Mouse (Mus musculus) neutrophil, adult 65 days (primary cell): ENCODE measurements around the gene Olfr1166. TPM values are rescaled to one million over a fixed set of nuclear protein-coding genes. Genes with fewer than 3 reads are reported as not detected.

Source experiments
- total RNA-seq: library from RNA; stranded (reverse); gene quantifications from 2 replicates; pipeline ENCODE4 v1.2.4, GENCODE M21; 2023

The Olfr1166 gene
- not detected in 2 replicates for total RNA-seq

DNA sequence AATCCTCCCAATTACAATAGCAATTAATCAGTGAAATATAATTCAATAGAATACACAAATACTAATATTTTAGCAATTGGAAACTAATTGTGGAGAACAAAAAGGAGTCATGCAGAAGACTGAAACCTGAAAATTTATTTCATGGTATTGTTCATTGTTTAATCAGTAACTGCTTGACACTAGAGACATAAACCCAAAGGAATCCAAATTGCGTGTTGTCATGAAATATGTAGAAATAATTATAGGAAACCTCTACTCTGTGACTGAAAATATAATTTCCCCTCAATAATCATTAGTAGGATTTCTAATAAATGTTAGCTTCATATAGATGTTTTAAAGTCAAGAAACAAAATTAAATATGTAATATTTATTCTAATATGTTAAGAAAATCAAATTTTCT, at the start of gene Olfr1166:
TSS of gene Olfr1166 (minus strand) at position 101 of the 400 bp plus-strand sequence.

DNA sequence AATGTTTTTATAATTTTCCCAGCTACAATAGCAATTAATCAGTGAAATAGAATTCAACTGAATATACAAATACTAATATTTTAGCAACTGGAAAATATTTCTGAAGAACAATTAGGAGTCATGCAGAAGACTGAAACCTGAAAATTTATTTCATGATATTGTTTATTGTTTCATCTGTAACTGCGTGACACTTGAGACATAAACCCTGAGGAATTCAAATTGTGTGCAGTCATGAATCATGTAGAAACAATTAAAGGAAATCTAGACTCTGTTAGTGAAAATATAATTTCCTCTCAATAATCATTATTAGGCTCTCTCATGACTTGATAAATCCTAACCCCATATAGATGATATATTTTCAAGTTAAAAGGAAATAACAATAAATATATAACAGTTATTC, 27.0 kb upstream of the Olfr1166 start, which contains the start of gene Olfr1167:
TSS of gene Olfr1167 (minus strand) at position 101 of the 400 bp plus-strand sequence.

DNA sequence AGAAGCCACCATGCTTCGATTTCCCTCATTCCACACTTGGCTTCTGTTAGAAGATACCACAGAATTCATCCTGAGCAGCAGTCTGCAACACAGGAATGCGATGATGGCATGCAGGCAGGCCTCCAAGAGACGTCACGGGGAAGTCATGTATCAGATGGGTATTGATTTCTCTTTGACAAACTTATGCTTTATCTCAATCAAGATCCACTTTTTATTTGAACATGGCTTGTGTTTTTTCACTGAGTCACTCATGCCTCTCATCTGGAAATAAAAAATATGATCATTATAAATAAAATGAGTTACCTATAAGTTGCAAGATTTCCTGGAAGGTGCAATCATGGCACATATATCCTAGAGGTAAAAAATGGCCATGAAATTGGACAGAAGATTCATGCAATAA, 34.2 kb downstream of the Olfr1166 start, which contains the start of gene Olfr1164:
TSS of gene Olfr1164 (minus strand) at position 101 of the 400 bp plus-strand sequence.

Other genes with a start within 250 kb of the Olfr1166 start
- not detected in 2 replicates for gene Olfr1153, start 233.3 kb downstream of the Olfr1166 start, total RNA-seq
- not detected in 2 replicates for gene Olfr1154, start 223.1 kb downstream of the Olfr1166 start, total RNA-seq
- gene Olfr1155, start 183.1 kb downstream of the Olfr1166 start, total RNA-seq = not detected in 2 replicates
- not detected in 2 replicates for gene Olfr1156, start 175.2 kb downstream of the Olfr1166 start, total RNA-seq
- gene Olfr1157, start 160.0 kb downstream of the Olfr1166 start, total RNA-seq = not detected in 2 replicates
- gene Olfr74, start 153.6 kb downstream of the Olfr1166 start, total RNA-seq = not detected in 2 replicates
- gene Olfr1158, start 138.2 kb downstream of the Olfr1166 start, total RNA-seq = not detected in 2 replicates
- gene Olfr1160, start 120.0 kb downstream of the Olfr1166 start, total RNA-seq = not detected in 2 replicates
- gene Olfr1161, start 105.5 kb downstream of the Olfr1166 start, total RNA-seq = not detected in 2 replicates
- not detected in 2 replicates for gene Olfr73, start 90.6 kb downstream of the Olfr1166 start, total RNA-seq
- gene Olfr1162, start 77.1 kb downstream of the Olfr1166 start, total RNA-seq = not detected in 2 replicates
- not detected in 2 replicates for gene Olfr1163, start 56.4 kb downstream of the Olfr1166 start, total RNA-seq
- not detected in 2 replicates for gene Olfr1164, start 34.3 kb downstream of the Olfr1166 start, total RNA-seq
- gene Olfr1167, start 26.9 kb upstream of the Olfr1166 start, total RNA-seq = not detected in 2 replicates
- not detected in 2 replicates for gene Olfr1168, start 53.6 kb upstream of the Olfr1166 start, total RNA-seq
- gene Olfr1170, start 100.1 kb upstream of the Olfr1166 start, total RNA-seq = not detected in 2 replicates
- not detected in 2 replicates for gene Olfr1173, start 151.6 kb upstream of the Olfr1166 start, total RNA-seq
- gene Olfr1174-ps, start 186.9 kb upstream of the Olfr1166 start, total RNA-seq = not detected in 2 replicates
- gene Olfr1175-ps, start 198.9 kb upstream of the Olfr1166 start, total RNA-seq = not detected in 2 replicates
- gene Olfr1176, start 208.4 kb upstream of the Olfr1166 start, total RNA-seq = not detected in 2 replicates
- gene Olfr1177-ps, start 218.2 kb upstream of the Olfr1166 start, total RNA-seq = not detected in 2 replicates